Mouse (Mus musculus) embryonic fibroblast, embryonic 13.5 days (primary cell): ENCODE results near the gene Itm2b.

ENCODE experiments used
- CTCF ChIP-seq: IDR thresholded peaks from 2 replicates; pipeline ENCODE4 v1.5.1; 2011; ENCODE audit warnings: mild to moderate bottlenecking, control low read depth, low read length, moderate library complexity, borderline replicate concordance; ENCODE audit not compliant: insufficient read depth
- POLR2A ChIP-seq: IDR thresholded peaks from 2 replicates; pipeline ENCODE4 v1.6.1; 2011; ENCODE audit warnings: low read depth, mild to moderate bottlenecking, control low read depth, low read length, moderate library complexity

- TF ChIP-seq CTCF = no peak
- TF ChIP-seq POLR2A = no peak
These were observed 26.6 kb upstream of the Itm2b start for GRCm38 (mm10) chr14:73411729-73412128.
